Mouse (Mus musculus): ENCODE data around the gene Slc6a4. TPM values are rescaled to one million over a fixed set of nuclear protein-coding genes. Genes with fewer than 3 reads are reported as not detected.
"Not testable (repeated sequence)": the region's sequence is repeated elsewhere in the genome, so short reads cannot be mapped to it uniquely, and the experiment has no call there.

The Slc6a4 gene
- total and polyA plus RNA-seq, 2 experiments from 2014 or later, result 12.4 to 23.9 TPM

DNA sequence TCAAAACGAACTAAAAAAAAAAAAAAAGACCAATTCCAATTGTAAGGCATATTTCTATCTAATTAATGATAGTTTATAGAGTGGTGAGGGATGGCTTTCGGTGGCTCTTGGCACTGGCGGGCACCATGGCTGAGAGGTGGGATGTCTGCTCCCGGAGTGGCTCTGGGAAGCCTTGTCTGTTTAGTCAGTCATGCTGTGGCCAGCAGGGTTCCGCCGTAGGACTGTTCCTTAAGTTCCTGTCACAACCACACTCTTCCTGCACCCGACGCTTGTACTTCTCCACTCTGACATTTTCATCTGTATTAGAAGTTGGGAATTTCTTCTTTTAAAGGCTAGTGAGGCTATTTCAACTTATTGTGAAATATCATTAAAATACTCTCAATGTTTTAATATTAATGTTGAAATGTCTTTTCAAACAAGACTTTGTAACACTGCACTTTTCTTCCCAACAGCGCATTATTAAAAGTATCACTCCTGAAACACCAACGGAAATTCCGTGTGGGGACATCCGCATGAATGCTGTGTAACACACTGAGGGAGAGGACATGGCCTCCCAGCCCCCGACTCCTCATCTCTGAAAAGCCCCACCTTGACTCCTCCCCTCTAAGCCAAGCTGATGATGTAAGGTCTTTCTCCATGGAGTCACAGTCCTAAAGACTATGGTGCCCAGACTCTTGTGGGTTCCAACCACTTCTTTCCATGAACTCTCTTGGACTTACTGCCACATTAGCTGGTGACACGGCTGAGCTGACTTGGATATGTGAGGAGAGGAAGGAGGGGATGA lies 32.9 kb downstream of the Slc6a4 start:
- Histone ChIP-seq H3K4me1 (ENCODE audit: insufficient read depth, low read length) (no peaks in the 10 kb centered on the region), H3K27ac (no peak overlapping the region), H3K4me2 (ENCODE audit: low read depth, low read length) (no peak overlapping the region), H3K36me3 (ENCODE audit: insufficient read depth, low read length) (no peaks in the 10 kb centered on the region), H3K27me3 (ENCODE audit: insufficient read depth, low read length) (no peaks in the 10 kb centered on the region), H3K4me3 (ENCODE audit: low read length) (no peak overlapping the region), H3K9me3 (ENCODE audit: low read length) (no peaks in the 10 kb centered on the region), H3K9ac (replicated peaks; ENCODE audit: low read length) (no peak overlapping the region)
- DNase-seq (ENCODE audit: low spot score), result no peak
- no peak for TF ChIP-seq CTCF (IDR thresholded peaks at IDR 0.05; ENCODE audit: low read depth)
- ATAC-seq, result no peak
- 74% methylated on average over 14 of the region's 14 CpGs for WGBS

GRCm38 (mm10) chr11:77041891-77042290 lies 43.5 kb downstream of the Slc6a4 start:
- Histone ChIP-seq H3K4me1 (ENCODE audit: insufficient read depth, low read length) (no peaks in the 10 kb centered on the region), H3K36me3 (ENCODE audit: insufficient read depth, low read length) (peaks cover 17% of the 10 kb centered on the region; the same call in 1 of the 2 replicates), H3K9me3 (ENCODE audit: low read length) (no peaks in the 10 kb centered on the region), H3K27ac (no peak overlapping the region), H3K27me3 (ENCODE audit: insufficient read depth, low read length) (no peaks in the 10 kb centered on the region), H3K9ac (replicated peaks; ENCODE audit: low read length) (no peak overlapping the region), H3K4me3 (ENCODE audit: low read length) (no peak overlapping the region), H3K4me2 (ENCODE audit: low read depth, low read length) (no peak overlapping the region)
- no peak for DNase-seq (ENCODE audit: low spot score)
- WGBS, result 76% methylated on average over 4 of the region's 4 CpGs
- ATAC-seq, result no peak
- no peak for TF ChIP-seq CTCF (IDR thresholded peaks at IDR 0.05; ENCODE audit: low read depth)

- H3K4me1 ChIP-seq (ENCODE audit: insufficient read depth, low read length), result no peaks in the 10 kb centered on the region
- WGBS, result 74% methylated on average over 2 of the region's 2 CpGs
These were observed 44.4 kb downstream of the Slc6a4 start for GRCm38 (mm10) chr11:77042816-77043215.

DNA sequence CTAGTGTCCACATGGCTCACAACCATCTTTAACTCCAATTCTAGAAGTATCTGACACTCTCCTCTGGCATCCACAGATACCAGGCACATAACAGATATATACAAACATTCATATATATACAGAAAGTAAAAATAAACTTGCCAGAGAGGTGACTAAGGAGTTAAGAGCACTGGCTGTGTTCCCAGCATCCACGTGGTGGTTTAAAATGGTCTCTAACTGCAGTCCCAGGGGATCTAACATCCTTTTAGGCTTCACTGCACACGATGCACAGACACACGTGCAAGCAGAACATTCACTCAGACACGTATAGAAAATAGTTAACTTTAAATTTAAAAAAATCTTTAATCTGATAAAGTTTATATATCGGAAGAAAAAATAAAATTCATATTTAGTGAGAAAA lies 63.5 kb downstream of the Slc6a4 start:
- Histone ChIP-seq H3K9me3 (ENCODE audit: low read length) (no peaks in the 10 kb centered on the region), H3K36me3 (ENCODE audit: insufficient read depth, low read length) (no peaks in the 10 kb centered on the region), H3K4me3 (ENCODE audit: low read length) (no peak overlapping the region), H3K4me2 (ENCODE audit: low read depth, low read length) (no peak overlapping the region), H3K27me3 (ENCODE audit: insufficient read depth, low read length) (no peaks in the 10 kb centered on the region), H3K27ac (no peak overlapping the region), H3K9ac (replicated peaks; ENCODE audit: low read length) (no peak overlapping the region), H3K4me1 (ENCODE audit: insufficient read depth, low read length) (no peaks in the 10 kb centered on the region)
- WGBS, result 41% methylated on average over 5 of the region's 5 CpGs
- no peak for TF ChIP-seq CTCF (IDR thresholded peaks at IDR 0.05; ENCODE audit: low read depth)
- DNase-seq (ENCODE audit: low spot score), result no peak
- no peak for ATAC-seq

More at GRCm38 (mm10) chr11:77042816-77043215, 44.4 kb downstream of the Slc6a4 start:
- no peaks in the 10 kb centered on the region for H3K9me3 ChIP-seq (ENCODE audit: low read length)
- ATAC-seq, result no peak
- no peak overlapping the region for H3K9ac ChIP-seq (replicated peaks; ENCODE audit: low read length)
- H3K27me3 ChIP-seq (ENCODE audit: insufficient read depth, low read length), result no peaks in the 10 kb centered on the region
- no peak overlapping the region for H3K4me3 ChIP-seq (ENCODE audit: low read length)
- no peak overlapping the region for H3K4me2 ChIP-seq (ENCODE audit: low read depth, low read length)
- TF ChIP-seq CTCF (IDR thresholded peaks at IDR 0.05; ENCODE audit: low read depth), result no peak
- H3K36me3 ChIP-seq (ENCODE audit: insufficient read depth, low read length), result peaks cover 20% of the 10 kb centered on the region
- no peak for DNase-seq (ENCODE audit: low spot score)
- H3K27ac ChIP-seq, result no peak overlapping the region

GRCm38 (mm10) chr11:77063406-77063805 lies 65.0 kb downstream of the Slc6a4 start:
- Histone ChIP-seq H3K4me3 (ENCODE audit: low read length) (no peak overlapping the region), H3K27me3 (ENCODE audit: insufficient read depth, low read length) (no peaks in the 10 kb centered on the region), H3K9me3 (ENCODE audit: low read length) (no peaks in the 10 kb centered on the region), H3K4me1 (ENCODE audit: insufficient read depth, low read length) (no peaks in the 10 kb centered on the region), H3K36me3 (ENCODE audit: insufficient read depth, low read length) (no peaks in the 10 kb centered on the region), H3K4me2 (ENCODE audit: low read depth, low read length) (no peak overlapping the region), H3K27ac (no peak overlapping the region), H3K9ac (replicated peaks; ENCODE audit: low read length) (no peak overlapping the region)
- DNase-seq (ENCODE audit: low spot score) (no peak), ATAC-seq (no peak)
- TF ChIP-seq CTCF (IDR thresholded peaks at IDR 0.05; ENCODE audit: low read depth), result no peak
- WGBS, result 97% methylated on average over 2 of the region's 2 CpGs

DNA sequence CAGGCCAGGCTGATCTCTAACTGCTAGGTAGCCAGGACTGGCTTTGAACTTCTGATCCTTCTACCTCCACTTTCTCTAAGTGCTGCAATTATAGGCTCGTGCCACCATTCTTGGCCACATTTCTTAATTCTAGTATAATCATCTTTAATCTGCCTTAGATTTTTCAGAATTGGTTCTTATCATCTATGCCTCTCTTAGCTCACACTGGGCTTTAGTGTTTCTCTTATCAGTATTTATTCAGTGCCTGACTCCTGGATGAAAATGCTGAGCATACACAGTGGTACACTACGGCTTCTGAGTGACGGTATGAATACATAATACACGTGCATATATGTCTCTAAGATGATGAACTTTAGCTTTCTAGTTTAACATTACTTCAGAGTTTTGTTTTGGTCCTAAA lies 70.4 kb downstream of the Slc6a4 start:
- DNase-seq (ENCODE audit: low spot score), result no peak
- Histone ChIP-seq H3K4me3 (ENCODE audit: low read length) (no peak overlapping the region), H3K36me3 (ENCODE audit: insufficient read depth, low read length) (0 out of 2 replicates have a peak, but pooled peaks cover under 1% of the 10 kb centered on the region), H3K27me3 (ENCODE audit: insufficient read depth, low read length) (no peaks in the 10 kb centered on the region), H3K4me1 (ENCODE audit: insufficient read depth, low read length) (no peaks in the 10 kb centered on the region), H3K27ac (no peak overlapping the region), H3K9ac (replicated peaks; ENCODE audit: low read length) (no peak overlapping the region), H3K4me2 (ENCODE audit: low read depth, low read length) (no peak overlapping the region), H3K9me3 (ENCODE audit: low read length) (no peaks in the 10 kb centered on the region)
- TF ChIP-seq CTCF (IDR thresholded peaks at IDR 0.05; ENCODE audit: low read depth), result no peak
- ATAC-seq, result no peak
- 93% methylated on average over 4 of the region's 4 CpGs for WGBS

- Histone ChIP-seq H3K4me1 (ENCODE audit: insufficient read depth, low read length) (no peaks in the 10 kb centered on the region), H3K27ac (no peak overlapping the region), H3K4me3 (ENCODE audit: low read length) (no peak overlapping the region), H3K9me3 (ENCODE audit: low read length) (no peaks in the 10 kb centered on the region), H3K9ac (replicated peaks; ENCODE audit: low read length) (no peak overlapping the region), H3K27me3 (ENCODE audit: insufficient read depth, low read length) (no peaks in the 10 kb centered on the region), H3K4me2 (ENCODE audit: low read depth, low read length) (no peak overlapping the region), H3K36me3 (ENCODE audit: insufficient read depth, low read length) (peaks cover 11% of the 10 kb centered on the region; the same call in 1 of the 2 replicates)
- peak; percentile 20 for DNase-seq (ENCODE audit: low spot score)
- peak; percentile 41; the same call in 1 of the 2 replicates for TF ChIP-seq CTCF (IDR thresholded peaks at IDR 0.05; ENCODE audit: low read depth)
- 69% methylated on average over 4 of the region's 4 CpGs for WGBS
- ATAC-seq, result no peak
These were observed 72.3 kb downstream of the Slc6a4 start for GRCm38 (mm10) chr11:77070721-77071120.

GRCm38 (mm10) chr11:77077331-77077730 lies 78.9 kb downstream of the Slc6a4 start:
- peak overlapping the region; percentile 69 for H3K9ac ChIP-seq (replicated peaks; ENCODE audit: low read length)
- H3K4me1 ChIP-seq (ENCODE audit: insufficient read depth, low read length); H3K27me3 ChIP-seq (ENCODE audit: insufficient read depth, low read length); DNase-seq (ENCODE audit: low spot score); H3K9me3 ChIP-seq (ENCODE audit: low read length); ATAC-seq: not testable (repeated sequence)
- H3K4me2 ChIP-seq (ENCODE audit: low read depth, low read length), result peak overlapping the region; percentile 84
- H3K4me3 ChIP-seq (ENCODE audit: low read length), result peak overlapping the region; percentile 64
- H3K27ac ChIP-seq, result peak overlapping the region; percentile 89; the same call in 1 of the 2 replicates
- H3K36me3 ChIP-seq (ENCODE audit: insufficient read depth, low read length), result peaks cover 11% of the 10 kb centered on the region; the same call in 1 of the 2 replicates
- WGBS, result 59% methylated on average over 4 of the region's 4 CpGs

Data from hindbrain, postnatal 0 days (tissue).